22 mouse cellular contexts compared by ENCODE assay signal in genomic region chr13:39020168-39020567, GRCm38 (mm10). TPM values are rescaled to one million over a fixed set of nuclear protein-coding genes. Genes with fewer than 3 reads are reported as not detected.
DNase-seq lines count a peak whose midpoint lies in the region; ATAC-seq and TF ChIP-seq lines count a peak whose summit lies in the region.
"Had no signal": no experiment of that assay in that cellular context is flagged by ENCODE, and none has a peak within 500 bp of the region (broad histone marks: within the 10 kb centered on the region; RNA-seq: fewer than 3 reads in every experiment).

No protein-coding gene starts in this region.

- H3K9ac ChIP-seq in kidney, embryonic 15.5 days, result no peak overlapping the region
- H3K9ac ChIP-seq in kidney, postnatal 0 days (ENCODE audit: low read depth, low read length), result no peak overlapping the region
- H3K9ac ChIP-seq: embryonic facial prominence, embryonic 13.5 days; embryonic facial prominence, embryonic 15.5 days; forebrain, embryonic 12.5 days had no signal

- no peak for TF ChIP-seq CTCF in kidney, postnatal 0 days (IDR thresholded peaks at IDR 0.05; ENCODE audit: low read depth)

- peaks cover 5% of the 10 kb centered on the region; the same call in 1 of the 2 replicates for H3K4me1 ChIP-seq in kidney, embryonic 15.5 days
- H3K4me1 ChIP-seq in kidney, postnatal 0 days (replicated peaks; ENCODE audit: insufficient read depth, low read length), result no peaks in the 10 kb centered on the region
- H3K4me1 ChIP-seq: embryonic facial prominence, embryonic 13.5 days; embryonic facial prominence, embryonic 15.5 days; forebrain, embryonic 10.5 days; forebrain, embryonic 12.5 days had no signal

- no peaks in the 10 kb centered on the region for H3K9me3 ChIP-seq in kidney, embryonic 15.5 days (replicated peaks)
- H3K9me3 ChIP-seq in kidney, postnatal 0 days (replicated peaks; ENCODE audit: low read length), result no peaks in the 10 kb centered on the region
- H3K9me3 ChIP-seq: embryonic facial prominence, embryonic 13.5 days; embryonic facial prominence, embryonic 15.5 days; forebrain, embryonic 10.5 days; forebrain, embryonic 12.5 days had no signal

- ATAC-seq in kidney, embryonic 15.5 days (replicated peaks; ENCODE audit: low FRiP score), result 0 out of 2 replicates have a peak, but pooled peaks have one; percentile 56
- no peak for ATAC-seq in kidney, postnatal 0 days (replicated peaks; ENCODE audit: low FRiP score, low read depth)
- ATAC-seq: forebrain, embryonic 14.5 days had no signal

- H3K27me3 ChIP-seq in kidney, embryonic 15.5 days, result no peaks in the 10 kb centered on the region
- H3K27me3 ChIP-seq in kidney, postnatal 0 days (ENCODE audit: insufficient read depth, low read length), result no peaks in the 10 kb centered on the region
- H3K27me3 ChIP-seq: embryonic facial prominence, embryonic 13.5 days; embryonic facial prominence, embryonic 15.5 days; forebrain, embryonic 12.5 days had no signal

- H3K36me3 ChIP-seq in kidney, embryonic 15.5 days, result no peaks in the 10 kb centered on the region
- no peaks in the 10 kb centered on the region for H3K36me3 ChIP-seq in kidney, postnatal 0 days (ENCODE audit: insufficient read depth, low read length)
- H3K36me3 ChIP-seq: embryonic facial prominence, embryonic 13.5 days; embryonic facial prominence, embryonic 15.5 days; forebrain, embryonic 10.5 days; forebrain, embryonic 12.5 days had no signal

- no peak overlapping the region for H3K27ac ChIP-seq in kidney, embryonic 15.5 days
- no peak overlapping the region for H3K27ac ChIP-seq in kidney, postnatal 0 days
- H3K27ac ChIP-seq: embryonic facial prominence, embryonic 13.5 days; embryonic facial prominence, embryonic 15.5 days; forebrain, embryonic 10.5 days; forebrain, embryonic 12.5 days had no signal

- H3K4me3 ChIP-seq in kidney, embryonic 15.5 days (replicated peaks), result no peak overlapping the region
- no peak overlapping the region for H3K4me3 ChIP-seq in kidney, postnatal 0 days (replicated peaks; ENCODE audit: low read depth, low read length)
- H3K4me3 ChIP-seq: embryonic facial prominence, embryonic 13.5 days; embryonic facial prominence, embryonic 15.5 days; erythroblast, embryonic 14.5 days; forebrain, embryonic 10.5 days; forebrain, embryonic 12.5 days had no signal

- WGBS in kidney, embryonic 15.5 days, result 53% methylated on average over 13 of the region's 13 CpGs
- 48% methylated on average over 13 of the region's 13 CpGs for WGBS in kidney, postnatal 0 days

- DNase-seq in kidney, postnatal 14 days, result no peak
- DNase-seq in kidney, postnatal 0 days (ENCODE audit: low spot score), result peak; percentile 5
- DNase-seq in kidney, adult 9 months, result no peak
- peak; percentile 18 for DNase-seq in retina, postnatal 1 day
- no peak for DNase-seq in retina, embryonic 14.5 days (ENCODE audit: low spot score)
- DNase-seq: adrenal gland, adult 2 months; adrenal gland, postnatal 10 days; adrenal gland, postnatal 25 days; cerebellum, adult 11 months; cerebellum, adult 18-20 months; cerebellum, adult 8-10 months; cerebellum, adult 9-11 months; cerebellum, postnatal 14 days; cerebellum, postnatal 36 days; embryo, embryonic 11 days had no signal

- H3K4me2 ChIP-seq in kidney, embryonic 15.5 days, result 0 out of 2 replicates have a peak overlapping the region, but pooled peaks have one; percentile 5
- no peak overlapping the region for H3K4me2 ChIP-seq in kidney, postnatal 0 days (ENCODE audit: low read length)
- H3K4me2 ChIP-seq: embryonic facial prominence, embryonic 13.5 days; embryonic facial prominence, embryonic 15.5 days; forebrain, embryonic 12.5 days had no signal

RNA-seq across cellular contexts. Expression of gene Slc35b3, which starts 59.5 kb away (rescaled TPM):
- polyA plus RNA-seq in kidney, embryonic 15.5 days (2015; fragmentation: Nextera tagmentation; extraction: Ambion mirVana), result 43.7 and 43.8 TPM in 2 replicates
- 49.4 and 50.2 TPM in 2 replicates for polyA plus RNA-seq in kidney, postnatal 0 days (2015; fragmentation: Nextera tagmentation; extraction: Ambion mirVana)

Comparison
In these comparisons a context has a peak if more than half of its experiments do, and no peak if none do; other contexts are left out.
1. DNase-seq: peak in kidney, postnatal 0 days (single experiment) and retina, postnatal 1 day (single experiment); none in kidney, postnatal 14 days (single experiment), kidney, adult 9 months (single experiment) and retina, embryonic 14.5 days (single experiment).